Mouse (Mus musculus) forebrain, embryonic 12.5 days (tissue): ENCODE measurements around the gene Tpbgl. TPM values are rescaled to one million over a fixed set of nuclear protein-coding genes. Genes with fewer than 3 reads are reported as not detected.

Experiments used
- ATAC-seq: fragments of 200-750 bp; cut with Nextera tagmentation; 2 replicates; pipeline ENCODE4 v1.8.0; 2017; ENCODE audit warnings: moderate TSS enrichment; ENCODE audit not compliant: low FRiP score
- H3K27ac ChIP-seq: fragments of 300-500 bp; sonication (generic); 2 replicates; pipeline ENCODE4 v1.5.1; 2016; ENCODE audit warnings: mild to moderate bottlenecking
- H3K27me3 ChIP-seq: fragments of 300-500 bp; sonication (generic); 2 replicates; pipeline ENCODE4 v1.6.1; 2016; ENCODE audit warnings: mild to moderate bottlenecking
- H3K36me3 ChIP-seq: fragments of 300-500 bp; sonication (generic); replicated peaks from 2 replicates; pipeline ENCODE4 v1.6.1; 2016; ENCODE audit warnings: mild to moderate bottlenecking
- H3K4me1 ChIP-seq: fragments of 300-500 bp; sonication (generic); 2 replicates; pipeline ENCODE4 v1.6.1; 2016
- H3K4me2 ChIP-seq: fragments of 300-500 bp; sonication (generic); 2 replicates; pipeline ENCODE4 v1.6.1; 2016; ENCODE audit warnings: mild to moderate bottlenecking, moderate library complexity
- H3K4me3 ChIP-seq: fragments of 300-500 bp; sonication (generic); replicated peaks from 2 replicates; pipeline ENCODE4 v1.5.1; 2016; ENCODE audit warnings: mild to moderate bottlenecking
- H3K9ac ChIP-seq: fragments of 300-500 bp; sonication (generic); 2 replicates; pipeline ENCODE4 v1.6.1; 2016; ENCODE audit warnings: mild to moderate bottlenecking
- H3K9me3 ChIP-seq: fragments of 300-500 bp; sonication (generic); 2 replicates; pipeline ENCODE4 v1.6.1; 2016
- WGBS: fragments of 180-500 bp; shearing (Covaris S2); methylation state at CpG from one replicate; pipeline ENCODE4 v1.1.7; 2016; 5-methylcytosine and 5-hydroxymethylcytosine counted together
- polyA plus RNA-seq: library from polyadenylated mRNA; unstranded; fragments of >200 nt; fragmentation: Nextera tagmentation; extraction: Ambion mirVana; gene quantifications from 2 replicates; pipeline ENCODE4 v1.2.1, GENCODE M21; 2016

Gene Tpbgl
- polyA plus RNA-seq, 1 experiment from 2014 or later = 0.38 TPM

DNA sequence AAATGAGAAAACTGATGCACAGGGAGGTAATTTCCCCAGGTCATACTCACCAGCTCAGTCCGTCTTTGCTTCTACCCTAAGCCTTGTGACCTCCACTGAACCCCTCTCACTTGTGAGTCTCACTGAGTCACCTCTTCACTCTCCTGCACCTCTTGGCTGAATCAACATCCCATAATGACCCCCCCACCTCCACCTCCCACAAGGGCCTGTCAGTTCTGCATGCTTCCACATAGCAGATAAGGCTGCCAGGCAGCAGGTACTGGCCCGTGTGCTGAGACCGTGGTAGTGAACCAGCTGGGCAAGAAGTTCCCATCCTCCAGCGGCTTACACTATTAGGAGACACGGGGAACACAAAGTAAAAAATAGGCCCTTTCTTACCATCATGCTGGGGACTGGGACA, 36.3 kb downstream of the Tpbgl start:
- no peaks in the 10 kb centered on the region for H3K27me3 ChIP-seq
- H3K9me3 ChIP-seq = no peaks in the 10 kb centered on the region
- H3K4me3 ChIP-seq = no peak overlapping the region
- no peak overlapping the region for H3K27ac ChIP-seq
- no peak overlapping the region for H3K9ac ChIP-seq
- peaks cover 18% of the 10 kb centered on the region for H3K36me3 ChIP-seq
- H3K4me1 ChIP-seq = peaks cover 8% of the 10 kb centered on the region; the same call in 1 of the 2 replicates
- H3K4me2 ChIP-seq = no peak overlapping the region
- WGBS = 68% methylated on average over 5 of the region's 5 CpGs
- no peak for ATAC-seq

DNA sequence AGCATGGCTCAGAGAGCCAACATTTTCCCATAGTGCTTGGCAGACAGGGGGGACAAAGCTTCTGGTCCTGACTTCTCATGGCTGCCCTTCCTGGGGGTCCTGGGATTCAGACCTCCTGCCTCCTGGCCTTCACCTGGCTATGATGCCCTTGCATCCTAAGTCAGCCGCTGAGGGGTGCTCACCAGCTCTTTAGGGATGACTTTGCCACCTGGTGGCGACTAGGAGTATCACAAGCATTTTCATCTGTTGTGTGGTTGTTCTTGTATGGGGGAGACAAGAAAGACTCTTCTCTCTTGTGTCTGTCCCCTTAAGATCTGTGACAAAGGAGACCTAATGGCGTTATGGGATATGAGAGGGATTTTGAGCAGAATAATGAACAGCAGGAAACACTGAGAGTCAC, 36.8 kb downstream of the Tpbgl start:
- no peak overlapping the region for H3K9ac ChIP-seq
- 3% methylated on average over 3 of the region's 3 CpGs for WGBS
- ATAC-seq = no peak

DNA sequence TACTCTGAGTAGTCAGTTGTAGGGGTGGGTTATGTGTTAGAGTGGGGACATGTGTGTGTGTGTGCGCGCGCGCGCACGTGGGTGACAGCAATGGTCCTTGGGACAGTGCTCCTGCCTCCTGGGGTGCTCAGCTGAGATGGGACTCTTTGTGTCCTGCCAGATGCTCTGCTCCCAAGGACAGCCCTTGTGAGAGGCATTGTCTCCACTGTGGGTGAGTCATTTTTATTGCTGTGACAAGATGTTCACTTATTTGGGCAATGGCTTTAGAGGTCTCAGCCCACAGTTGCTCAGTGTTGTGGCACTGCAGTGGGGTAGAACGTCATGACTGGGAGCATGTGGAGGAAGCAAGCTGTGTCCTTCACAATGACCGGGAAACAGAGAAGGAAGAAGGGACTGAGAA, 40.9 kb downstream of the Tpbgl start:
- no peak overlapping the region for H3K4me2 ChIP-seq
- no peak overlapping the region for H3K4me3 ChIP-seq
- H3K27me3 ChIP-seq = no peaks in the 10 kb centered on the region
- WGBS = 89% methylated on average over 8 of the region's 8 CpGs
- no peak overlapping the region for H3K27ac ChIP-seq
- peaks cover 25% of the 10 kb centered on the region; the same call in 1 of the 2 replicates for H3K4me1 ChIP-seq
- H3K9ac ChIP-seq = no peak overlapping the region
- H3K9me3 ChIP-seq = no peaks in the 10 kb centered on the region
- no peak for ATAC-seq
- no peaks in the 10 kb centered on the region; the same call in 1 of the 2 replicates for H3K36me3 ChIP-seq

More for the DNA sequence above, 36.8 kb downstream of the Tpbgl start:
- Histone ChIP-seq H3K27me3 (no peaks in the 10 kb centered on the region), H3K9me3 (no peaks in the 10 kb centered on the region), H3K4me3 (no peak overlapping the region), H3K27ac (no peak overlapping the region), H3K4me1 (peaks cover 8% of the 10 kb centered on the region; the same call in 1 of the 2 replicates), H3K36me3 (peaks cover 14% of the 10 kb centered on the region), H3K4me2 (no peak overlapping the region)

DNA sequence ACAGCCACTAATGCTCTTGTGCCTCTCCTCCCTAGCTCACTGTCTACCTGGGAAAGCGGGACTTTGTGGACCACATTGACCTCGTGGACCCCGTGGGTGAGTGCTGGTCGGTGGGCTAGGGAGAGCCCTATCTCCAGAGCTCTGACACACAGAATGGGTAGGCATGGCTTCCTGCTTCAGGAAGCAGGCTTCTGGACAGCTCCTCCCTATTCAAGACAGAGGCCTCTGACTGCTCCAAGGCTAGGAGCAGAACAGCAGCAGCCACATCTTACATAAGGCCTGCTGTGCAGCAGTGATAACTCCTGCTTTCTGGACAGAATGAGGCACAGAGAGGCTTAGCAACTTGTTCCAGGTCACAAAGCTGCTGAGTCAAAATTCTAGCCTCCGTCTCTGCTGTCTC, 43.3 kb downstream of the Tpbgl start:
- Histone ChIP-seq H3K27ac (no peak overlapping the region), H3K4me2 (no peak overlapping the region), H3K27me3 (peaks cover 7% of the 10 kb centered on the region), H3K4me3 (no peak overlapping the region), H3K9ac (no peak overlapping the region), H3K9me3 (no peaks in the 10 kb centered on the region), H3K4me1 (peaks cover 40% of the 10 kb centered on the region), H3K36me3 (no peaks in the 10 kb centered on the region; the same call in 1 of the 2 replicates)
- no peak for ATAC-seq
- WGBS = 86% methylated on average over 5 of the region's 5 CpGs

DNA sequence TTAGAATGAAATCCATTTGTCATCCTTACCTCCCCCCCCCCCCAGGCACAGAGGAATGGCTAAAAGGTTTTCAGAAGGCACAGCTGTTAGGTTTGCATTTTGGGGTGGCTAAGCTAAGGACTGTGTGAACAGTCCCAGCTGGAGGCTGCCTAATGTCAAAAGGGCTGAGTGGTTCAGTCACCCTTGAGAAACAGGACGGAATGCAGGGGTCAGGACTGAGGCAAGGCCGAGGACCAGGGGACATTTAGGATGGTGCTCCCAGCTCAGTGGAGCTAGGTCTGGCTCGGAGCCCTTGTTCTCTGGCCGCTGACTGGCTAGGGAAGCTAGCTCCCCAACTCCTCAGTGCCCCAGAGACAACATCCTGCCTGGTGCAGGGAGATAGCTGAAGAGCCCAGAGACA, 44.0 kb downstream of the Tpbgl start:
- WGBS = 51% methylated on average over 4 of the region's 4 CpGs
- Histone ChIP-seq H3K9ac (no peak overlapping the region), H3K4me3 (no peak overlapping the region), H3K9me3 (no peaks in the 10 kb centered on the region), H3K4me2 (no peak overlapping the region), H3K4me1 (peaks cover 40% of the 10 kb centered on the region), H3K27me3 (peaks cover 7% of the 10 kb centered on the region), H3K27ac (no peak overlapping the region), H3K36me3 (no peaks in the 10 kb centered on the region; the same call in 1 of the 2 replicates)
- ATAC-seq = no peak

DNA sequence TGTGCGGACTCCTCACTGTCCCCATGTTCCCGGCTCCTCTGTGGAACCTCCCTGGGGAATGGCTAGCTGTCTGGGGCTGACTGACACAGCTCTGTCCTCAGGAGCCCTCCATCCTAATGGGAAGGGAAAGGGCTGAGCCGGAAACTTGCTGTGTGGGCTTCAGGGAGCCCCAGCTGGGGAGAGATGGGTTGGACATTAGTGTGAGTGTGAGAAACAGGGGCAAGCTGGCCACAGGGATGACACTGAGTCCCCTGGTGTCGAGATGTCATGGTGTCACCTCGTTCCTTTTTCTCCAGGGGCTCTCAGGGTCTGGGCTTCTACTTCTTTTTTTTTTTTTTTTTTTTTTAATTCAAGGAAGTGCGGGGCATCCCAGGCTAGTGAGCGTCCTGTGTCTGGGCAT, 44.6 kb downstream of the Tpbgl start:
- Histone ChIP-seq H3K36me3 (no peaks in the 10 kb centered on the region; the same call in 1 of the 2 replicates), H3K4me3 (no peak overlapping the region), H3K9ac (no peak overlapping the region), H3K9me3 (no peaks in the 10 kb centered on the region), H3K27me3 (peaks cover 7% of the 10 kb centered on the region), H3K4me1 (peaks cover 40% of the 10 kb centered on the region), H3K27ac (no peak overlapping the region), H3K4me2 (no peak overlapping the region)
- 80% methylated on average over 7 of the region's 7 CpGs for WGBS
- ATAC-seq = no peak

DNA sequence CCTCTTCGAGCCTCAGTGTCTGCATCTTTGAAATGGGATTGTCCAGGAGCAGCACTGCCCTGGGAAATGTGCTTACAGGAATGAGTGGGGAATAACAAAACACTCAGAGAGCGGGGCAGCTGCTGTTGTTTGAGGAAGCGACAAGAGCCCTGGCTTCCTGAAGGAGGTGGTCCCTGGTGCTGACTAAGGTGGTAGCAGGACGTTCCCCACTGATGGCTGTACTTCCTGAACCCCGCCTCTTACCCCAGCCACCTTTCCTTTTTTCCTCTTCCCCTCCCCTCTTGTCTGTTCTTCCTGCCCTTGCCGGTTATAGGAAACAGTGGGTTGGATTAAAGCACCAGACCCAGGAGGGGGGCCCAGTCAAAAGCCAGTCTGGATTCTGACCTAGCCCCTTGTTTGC, 46.7 kb downstream of the Tpbgl start:
- ATAC-seq = no peak
- Histone ChIP-seq H3K27ac (no peak overlapping the region), H3K4me3 (no peak overlapping the region), H3K27me3 (peaks cover 7% of the 10 kb centered on the region), H3K4me2 (peak overlapping the region; percentile 47; the same call in 1 of the 2 replicates), H3K36me3 (no peaks in the 10 kb centered on the region; the same call in 1 of the 2 replicates), H3K9me3 (no peaks in the 10 kb centered on the region), H3K9ac (no peak overlapping the region), H3K4me1 (peaks cover 36% of the 10 kb centered on the region)
- 28% methylated on average over 6 of the region's 6 CpGs for WGBS

DNA sequence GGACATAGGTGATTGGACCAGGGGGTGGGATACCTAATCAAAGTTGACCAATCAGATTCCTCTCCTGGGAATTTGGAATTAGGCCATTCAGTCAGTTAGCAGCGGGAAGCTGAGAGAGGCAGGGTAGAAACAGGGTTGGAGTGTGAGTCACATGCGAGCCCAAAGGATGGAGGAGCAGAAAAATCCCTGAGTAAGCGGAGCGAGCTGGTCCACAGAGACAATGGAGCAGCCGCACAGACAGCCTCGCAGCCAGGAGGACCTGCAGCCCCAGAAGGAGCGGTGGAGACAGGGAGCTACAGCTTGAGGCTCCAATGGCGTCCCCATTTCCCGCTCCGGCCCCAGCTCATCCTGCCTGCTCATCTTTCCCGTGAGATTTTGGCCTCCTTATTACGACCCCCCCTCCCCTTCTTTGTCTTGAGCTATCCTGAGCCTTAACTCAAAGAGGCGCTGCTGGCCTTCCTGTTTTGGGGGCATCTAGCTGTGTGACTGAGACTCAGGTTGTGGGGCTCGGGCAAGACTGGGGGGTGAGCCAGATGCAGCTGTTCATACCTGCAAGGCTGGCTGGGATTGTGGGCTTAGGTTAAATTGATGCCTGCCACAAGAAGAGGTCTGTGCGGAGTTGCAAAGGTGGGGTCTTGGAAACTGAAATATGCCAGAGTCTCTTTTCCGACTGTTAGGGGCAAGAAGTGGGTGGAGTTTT, 47.3 kb downstream of the Tpbgl start:
- H3K4me2 ChIP-seq = peak overlapping the region; percentile 47
- 7% methylated on average over 16 of the region's 16 CpGs for WGBS
- no peaks in the 10 kb centered on the region for H3K9me3 ChIP-seq
- H3K27ac ChIP-seq = no peak overlapping the region
- peaks cover 36% of the 10 kb centered on the region for H3K4me1 ChIP-seq
- ATAC-seq = peak; percentile 39; the same call in 1 of the 2 replicates
- peaks cover 7% of the 10 kb centered on the region for H3K27me3 ChIP-seq
- H3K4me3 ChIP-seq = peak overlapping the region; percentile 10
- no peaks in the 10 kb centered on the region; the same call in 1 of the 2 replicates for H3K36me3 ChIP-seq
- peak overlapping the region; percentile 46 for H3K9ac ChIP-seq

DNA sequence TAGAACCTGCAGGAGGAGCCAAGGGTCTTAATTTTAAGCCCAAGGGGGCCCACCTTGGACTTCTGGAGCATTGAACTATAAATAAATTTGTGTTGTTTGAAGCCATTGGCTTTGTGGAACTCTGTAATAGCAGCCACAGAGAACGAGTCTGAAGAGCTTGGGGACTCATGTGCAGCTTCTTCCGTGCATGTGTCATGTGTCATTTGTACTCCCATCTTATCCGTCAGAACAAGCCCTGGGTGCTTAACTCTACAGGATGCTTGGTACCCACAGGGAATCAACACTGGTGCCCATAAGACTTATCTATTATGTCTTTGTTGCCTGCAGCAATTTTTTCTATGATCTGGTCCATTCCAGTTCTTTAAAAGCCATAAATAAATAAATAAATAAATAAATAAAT, 48.7 kb downstream of the Tpbgl start:
- H3K27ac ChIP-seq = no peak overlapping the region
- H3K4me1 ChIP-seq = peaks cover 39% of the 10 kb centered on the region
- H3K9me3 ChIP-seq = no peaks in the 10 kb centered on the region
- no peak overlapping the region for H3K9ac ChIP-seq
- 81% methylated on average over 3 of the region's 3 CpGs for WGBS
- H3K4me2 ChIP-seq = no peak overlapping the region
- H3K4me3 ChIP-seq = no peak overlapping the region
- H3K36me3 ChIP-seq = no peaks in the 10 kb centered on the region
- ATAC-seq = no peak
- H3K27me3 ChIP-seq = peaks cover 7% of the 10 kb centered on the region

Other genes with a start within 250 kb of the Tpbgl start
- 29.9 and 34.4 TPM in 2 replicates for gene Gdpd5, start 245.7 kb downstream of the Tpbgl start, polyA plus RNA-seq
- 5.6 and 6.8 TPM in 2 replicates for gene Klhl35, start 161.1 kb downstream of the Tpbgl start, polyA plus RNA-seq
- 597 and 603 TPM in 2 replicates for gene Rps3, start 143.4 kb downstream of the Tpbgl start, polyA plus RNA-seq
- 10.8 and 12.2 TPM in 2 replicates for gene Arrb1, start 91.6 kb downstream of the Tpbgl start, polyA plus RNA-seq
- 2.2 and 2.4 TPM in 2 replicates for gene Slco2b1, start 84.2 kb upstream of the Tpbgl start, polyA plus RNA-seq
- gene Olfr520, start 103.2 kb upstream of the Tpbgl start, polyA plus RNA-seq = not detected in 2 replicates
- gene Olfr521, start 136.4 kb upstream of the Tpbgl start, polyA plus RNA-seq = not detected in 2 replicates
- 1.5 and 1.8 TPM in 2 replicates for gene Neu3, start 201.3 kb upstream of the Tpbgl start, polyA plus RNA-seq
- gene Xrra1, start 232.0 kb upstream of the Tpbgl start, polyA plus RNA-seq = 0.37 and 0.67 TPM in 2 replicates
- gene Spcs2, start 236.4 kb upstream of the Tpbgl start, polyA plus RNA-seq = 340 and 347 TPM in 2 replicates